Mouse (Mus musculus) liver, embryonic 14.5 days (tissue): ENCODE measurements around the gene Cst9.

Experiments
- CTCF ChIP-seq: IDR thresholded peaks from 2 replicates; pipeline ENCODE4 v1.5.1; 2016; ENCODE audit warnings: antibody characterized with exemption, low read depth, control low read depth
- EP300 ChIP-seq: IDR thresholded peaks from 2 replicates; pipeline ENCODE4 v1.6.1; 2016; ENCODE audit warnings: antibody characterized with exemption, low read depth

GRCm38 (mm10) chr2:148879199-148879598 lies 44.3 kb downstream of the Cst9 start:
- no peak for TF ChIP-seq EP300
- TF ChIP-seq CTCF, result no peak
